Mouse (Mus musculus) liver, embryonic 14.5 days (tissue): ENCODE measurements around the gene Eps8. TPM values are rescaled to one million over a fixed set of nuclear protein-coding genes. Genes with fewer than 3 reads are reported as not detected.
A peak's percentile ranks its signal among the peaks of the same experiment; 100 is the strongest.

Experiments
- ATAC-seq: fragments of 200-750 bp; cut with Nextera tagmentation; 2 replicates; pipeline ENCODE4 v1.8.0; 2017; ENCODE audit warnings: moderate number of reproducible peaks, mild to moderate bottlenecking, moderate library complexity; ENCODE audit not compliant: insufficient read depth
- DNase-seq, 3 experiments: peaks; one replicate each; pipeline ENCODE4 v3.0.0-alpha.2; 2012 to 2013; ENCODE audit warnings: low read depth in 3 of 3, low spot score in 3 of 3
- H3K27ac ChIP-seq: fragments of 300-500 bp; sonication (generic); 2 replicates; pipeline ENCODE4 v1.5.1; 2014; ENCODE audit warnings: moderate library complexity, mild to moderate bottlenecking, control low read depth, inconsistent platforms
- H3K27me3 ChIP-seq: fragments of 300-500 bp; sonication (generic); 2 replicates; pipeline ENCODE4 v1.6.1; 2014; ENCODE audit warnings: mild to moderate bottlenecking, low read length, moderate library complexity; ENCODE audit not compliant: control insufficient read depth, insufficient read depth
- H3K36me3 ChIP-seq: fragments of 300-500 bp; sonication (generic); replicated peaks from 2 replicates; pipeline ENCODE4 v1.6.1; 2014; ENCODE audit warnings: low read depth; ENCODE audit not compliant: control insufficient read depth, insufficient read depth
- H3K4me1 ChIP-seq, 2 experiments: fragments of 200-500 bp in 1 of 2; fragments of 300-500 bp in 1 of 2; sonication (generic) in 1 of 2; replicated peaks; 2 replicates each; pipeline ENCODE4 v1.6.1; 2012 to 2014; ENCODE audit warnings: antibody characterized with exemption in 1 of 2, inconsistent platforms in 1 of 2, low read length in 1 of 2; ENCODE audit not compliant: control insufficient read depth in 2 of 2, insufficient read depth in 2 of 2
- H3K4me2 ChIP-seq: fragments of 300-500 bp; sonication (generic); 2 replicates; pipeline ENCODE4 v1.6.1; 2014; ENCODE audit warnings: low read depth, mild to moderate bottlenecking, control low read depth, moderate library complexity
- H3K4me3 ChIP-seq, 2 experiments: fragments of 200-500 bp in 1 of 2; fragments of 300-500 bp in 1 of 2; sonication (generic) in 1 of 2; 2 replicates each; pipeline ENCODE4 v1.5.1; 2012 to 2014; ENCODE audit warnings: low read depth in 2 of 2, low read length in 2 of 2, mild to moderate bottlenecking in 2 of 2, control low read depth in 1 of 2, inconsistent platforms in 1 of 2, moderate library complexity in 1 of 2; ENCODE audit not compliant: insufficient read depth in 1 of 2
- H3K9ac ChIP-seq: fragments of 300-500 bp; sonication (generic); replicated peaks from 2 replicates; pipeline ENCODE4 v1.6.1; 2014; ENCODE audit warnings: mild to moderate bottlenecking, control low read depth, moderate library complexity
- H3K9me3 ChIP-seq: fragments of 300-500 bp; sonication (generic); 2 replicates; pipeline ENCODE4 v1.6.1; 2016; ENCODE audit warnings: low read length, mixed read lengths; ENCODE audit not compliant: control insufficient read depth
- CTCF ChIP-seq: IDR thresholded peaks from 2 replicates; pipeline ENCODE4 v1.5.1; 2016; ENCODE audit warnings: antibody characterized with exemption, low read depth, control low read depth
- EP300 ChIP-seq: IDR thresholded peaks from 2 replicates; pipeline ENCODE4 v1.6.1; 2016; ENCODE audit warnings: antibody characterized with exemption, low read depth
- WGBS: fragments of 180-500 bp; shearing (Covaris S2); extraction: QIAGEN DNeasy Blood & Tissue Kit; methylation state at CpG from one replicate; pipeline ENCODE4 v1.1.7; 2014; ENCODE audit not compliant: insufficient replicate concordance; 5-methylcytosine and 5-hydroxymethylcytosine counted together
- polyA plus RNA-seq, 2 experiments: library from polyadenylated mRNA; depleted of rRNA in 1 of 2; stranded (reverse) in 1 of 2; unstranded in 1 of 2; fragments of >200 nt; fragmentation: Nextera tagmentation in 1 of 2; extraction: Ambion mirVana in 1 of 2; gene quantifications; 2 replicates each; pipeline versions ENCODE4 v1.2.1 to v1.2.3; 2012 to 2014

Eps8 gene
- polyA plus RNA-seq, 2 experiments: 0.42 to 1.4 TPM

GRCm38 (mm10) chr6:137647646-137648045, 7.0 kb downstream of the Eps8 start:
- Histone ChIP-seq H3K4me1 (no peaks in the 10 kb centered on the region), H3K27ac (no peak overlapping the region), H3K4me2 (peak overlapping the region; percentile 67; the same call in 1 of the 2 replicates), H3K9ac (no peak overlapping the region), H3K4me3 (no peak overlapping the region), H3K27me3 (peaks cover 23% of the 10 kb centered on the region), H3K9me3 (no peaks in the 10 kb centered on the region), H3K36me3 (no peaks in the 10 kb centered on the region)
- DNase-seq (no peak), ATAC-seq (no peak)
- WGBS: 22% methylated on average over 10 of the region's 10 CpGs
- no peak for TF ChIP-seq EP300
- TF ChIP-seq CTCF: no peak

- ATAC-seq (no peak), DNase-seq (no peak)
- Histone ChIP-seq H3K9ac (no peak overlapping the region), H3K9me3 (no peaks in the 10 kb centered on the region), H3K36me3 (no peaks in the 10 kb centered on the region), H3K27me3 (peaks cover 23% of the 10 kb centered on the region), H3K4me1 (no peaks in the 10 kb centered on the region), H3K27ac (no peak overlapping the region), H3K4me3 (no peak overlapping the region), H3K4me2 (no peak overlapping the region)
- TF ChIP-seq EP300 (no peak), CTCF (no peak)
- WGBS: 65% methylated on average over 2 of the region's 2 CpGs
Measured at GRCm38 (mm10) chr6:137646726-137647125, 8.0 kb downstream of the Eps8 start.

DNA sequence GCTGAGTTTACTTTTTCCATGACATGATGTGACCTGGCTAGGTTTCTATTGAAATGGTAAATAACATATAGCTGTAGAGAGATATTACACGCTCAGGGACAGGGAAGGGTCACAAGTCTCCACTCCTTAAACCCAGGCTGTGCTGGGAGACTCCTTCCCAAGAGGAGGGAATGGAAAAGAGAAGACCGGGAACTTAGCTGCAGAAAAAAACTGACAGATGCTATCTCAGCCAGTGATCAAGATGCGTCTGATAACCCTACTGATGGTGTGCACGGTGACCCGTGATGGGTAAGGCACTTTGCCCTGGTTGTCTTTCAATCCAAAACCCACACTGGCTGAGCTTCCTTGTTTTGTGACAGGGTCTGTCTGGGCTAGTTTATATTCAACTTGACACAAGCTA, 9.8 kb downstream of the Eps8 start:
- Histone ChIP-seq H3K36me3 (no peaks in the 10 kb centered on the region), H3K9me3 (no peaks in the 10 kb centered on the region), H3K27me3 (peaks cover 22% of the 10 kb centered on the region), H3K4me3 (no peak overlapping the region), H3K4me1 (no peaks in the 10 kb centered on the region), H3K4me2 (no peak overlapping the region), H3K9ac (no peak overlapping the region), H3K27ac (no peak overlapping the region)
- TF ChIP-seq EP300 (no peak), CTCF (no peak)
- ATAC-seq (no peak), DNase-seq (no peak)
- 62% methylated on average over 5 of the region's 5 CpGs for WGBS

DNA sequence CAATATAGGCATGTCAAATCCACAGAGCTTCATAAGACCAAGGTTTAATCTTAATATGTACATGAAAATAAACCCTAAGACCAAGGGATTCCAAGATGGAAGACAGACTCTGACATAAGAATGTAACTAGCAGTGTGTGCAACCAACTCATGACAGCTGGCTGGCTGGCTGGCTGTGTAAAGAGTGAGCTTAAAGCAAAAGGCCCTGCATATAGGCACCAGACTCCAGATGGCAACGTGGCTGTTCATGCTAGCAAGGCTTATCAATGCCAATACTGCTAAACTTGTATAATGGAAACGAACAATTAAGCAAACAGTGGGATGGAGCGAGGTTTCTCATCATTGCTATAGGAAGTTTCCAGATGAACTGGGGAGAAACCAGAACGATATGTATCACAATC, 10.9 kb downstream of the Eps8 start:
- ATAC-seq: no peak

GRCm38 (mm10) chr6:137641642-137642041, 13.0 kb downstream of the Eps8 start:
- ATAC-seq (no peak), DNase-seq (no peak)
- no peaks in the 10 kb centered on the region for H3K4me1 ChIP-seq
- H3K9me3 ChIP-seq: no peaks in the 10 kb centered on the region
- WGBS: 37% methylated on average over 1 of the region's 1 CpGs
- H3K4me3 ChIP-seq: no peak overlapping the region
- TF ChIP-seq CTCF: no peak
- no peak for TF ChIP-seq EP300
- H3K4me2 ChIP-seq: no peak overlapping the region
- no peaks in the 10 kb centered on the region for H3K36me3 ChIP-seq
- H3K27me3 ChIP-seq: no peaks in the 10 kb centered on the region; the same call in 1 of the 2 replicates
- no peak overlapping the region for H3K27ac ChIP-seq
- no peak overlapping the region for H3K9ac ChIP-seq

More for the DNA sequence above, 10.9 kb downstream of the Eps8 start:
- Histone ChIP-seq H3K27ac (no peak overlapping the region), H3K4me2 (no peak overlapping the region), H3K9ac (no peak overlapping the region), H3K36me3 (no peaks in the 10 kb centered on the region), H3K4me3 (no peak overlapping the region), H3K4me1 (no peaks in the 10 kb centered on the region), H3K9me3 (no peaks in the 10 kb centered on the region), H3K27me3 (peaks cover 14% of the 10 kb centered on the region)
- no peak for DNase-seq
- no peak for TF ChIP-seq EP300
- TF ChIP-seq CTCF: no peak
- 66% methylated on average over 4 of the region's 4 CpGs for WGBS
